Mouse (Mus musculus) adrenal gland, adult (tissue): ENCODE measurements at regions not wholly inside any gene's neighbourhood (a gene's known extent, or its start where the extent isn't known, plus 50 kb on each side); places are given as distances from the start of the nearest gene placed in this dataset.

ENCODE experiments used
- DNase-seq, 2 experiments: peaks; one replicate each; pipeline ENCODE4 v3.0.0; 2022 to 2023; ENCODE audit warnings: low spot score in 1 of 2; ENCODE audit not compliant: inconsistent age in 2 of 2

DNA sequence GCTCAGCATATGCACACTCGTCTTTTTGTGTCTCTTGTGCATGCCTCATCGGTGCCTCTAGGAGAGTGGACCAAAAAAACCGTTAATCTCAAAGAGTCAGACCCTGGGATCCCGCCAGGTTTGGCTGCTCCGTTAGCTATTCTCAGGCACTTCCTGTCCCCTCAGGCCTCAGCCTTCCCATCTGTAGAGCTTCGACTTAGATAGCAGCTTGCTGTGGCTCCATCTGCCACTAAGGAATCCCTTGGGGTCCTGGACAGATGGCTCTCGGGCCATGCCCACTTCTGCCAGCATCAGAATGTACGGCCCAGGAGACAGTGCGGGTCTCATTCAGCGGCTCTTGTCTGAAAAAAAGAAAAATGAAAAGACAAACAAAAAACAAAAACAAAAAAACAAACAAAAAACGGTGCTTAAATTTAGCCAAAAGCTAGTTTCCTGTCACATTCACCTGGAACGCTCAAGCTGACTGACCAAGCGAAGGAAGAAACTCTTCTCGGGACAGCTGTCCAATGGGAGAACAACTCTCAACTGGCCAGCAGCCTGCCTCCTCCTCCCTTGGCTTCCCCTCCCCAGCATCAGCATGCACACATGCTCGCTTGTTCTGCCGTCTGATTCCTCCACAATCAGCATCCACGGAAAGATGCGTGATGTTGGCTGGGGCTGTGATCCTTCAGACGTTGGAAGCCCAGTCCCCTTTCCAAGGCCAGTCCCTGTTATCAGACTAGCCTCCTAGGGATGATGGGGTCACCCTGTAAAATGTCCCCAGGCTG is 343.6 kb upstream of the Fam19a5 start:
- DNase-seq = no peak

DNA sequence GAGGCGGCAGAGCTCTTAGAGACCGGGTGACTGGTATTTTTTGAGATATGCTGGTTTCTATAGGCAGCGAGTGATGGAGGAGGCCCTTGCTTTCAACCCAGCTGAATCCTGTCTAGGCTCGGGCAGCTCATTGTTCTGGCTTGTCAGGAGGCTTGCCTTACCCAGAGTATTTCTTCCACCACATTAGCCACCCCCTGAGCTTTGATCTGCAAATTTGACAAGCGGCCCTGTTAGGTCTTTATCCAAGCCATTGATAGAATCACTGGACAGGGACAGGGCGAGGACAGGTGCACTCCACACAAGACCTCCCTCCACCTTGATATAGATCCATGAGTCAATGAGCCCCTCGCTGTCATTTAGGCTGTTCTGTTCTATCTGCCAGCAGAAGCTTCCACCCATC is 343.0 kb upstream of the Fam19a5 start:
- DNase-seq = no peak

- DNase-seq = no peak
Observed at GRCm38 (mm10) chr15:87229951-87230350, 314.1 kb upstream of the Fam19a5 start.

- DNase-seq = no peak
Observed at GRCm38 (mm10) chr15:87236096-87236495, 308.0 kb upstream of the Fam19a5 start.

DNA sequence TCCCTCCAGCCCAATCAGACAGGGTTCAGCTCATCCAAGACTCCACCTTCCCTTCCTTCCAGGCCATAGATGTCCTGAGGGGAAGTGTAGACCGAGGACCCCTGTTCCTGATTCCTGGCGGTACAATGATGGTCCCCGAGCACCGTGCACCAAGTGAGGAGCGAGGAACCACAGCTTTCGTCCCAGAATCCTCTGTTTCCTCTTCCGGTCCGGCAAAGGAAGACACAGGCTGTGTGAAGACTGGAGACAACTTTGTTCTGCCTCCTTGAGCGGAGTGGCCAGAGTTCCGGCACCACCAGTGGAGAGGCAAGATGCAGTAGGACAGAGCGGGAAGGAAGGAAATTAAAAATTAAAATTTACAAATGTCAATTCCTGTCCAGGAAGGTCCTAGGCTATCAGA is 305.0 kb upstream of the Fam19a5 start:
- DNase-seq = no peak

GRCm38 (mm10) chr15:87261497-87261896 is 282.6 kb upstream of the Fam19a5 start:
- DNase-seq = no peak

DNA sequence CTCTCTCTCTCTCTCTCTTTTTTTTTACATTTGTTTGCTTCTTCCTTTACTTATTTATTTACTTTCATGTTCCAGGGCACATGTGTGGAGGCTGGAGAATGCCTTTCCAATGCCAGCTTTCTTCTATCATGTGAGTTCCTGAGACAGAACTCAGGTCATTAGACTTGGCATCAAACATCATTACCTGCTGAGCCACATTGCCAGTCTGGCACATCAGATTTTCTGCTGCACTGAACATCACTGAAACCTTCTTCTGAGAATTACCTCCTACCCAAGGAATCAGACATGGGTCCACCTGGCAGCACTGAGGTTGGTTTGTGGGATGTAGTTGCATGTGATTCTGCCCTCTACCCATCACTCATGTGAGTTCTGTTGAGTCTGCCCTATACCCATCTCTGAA is 279.2 kb upstream of the Fam19a5 start:
- DNase-seq = no peak

GRCm38 (mm10) chr15:87290987-87291529 is 253.0 kb upstream of the Fam19a5 start:
- DNase-seq = no peak

DNA sequence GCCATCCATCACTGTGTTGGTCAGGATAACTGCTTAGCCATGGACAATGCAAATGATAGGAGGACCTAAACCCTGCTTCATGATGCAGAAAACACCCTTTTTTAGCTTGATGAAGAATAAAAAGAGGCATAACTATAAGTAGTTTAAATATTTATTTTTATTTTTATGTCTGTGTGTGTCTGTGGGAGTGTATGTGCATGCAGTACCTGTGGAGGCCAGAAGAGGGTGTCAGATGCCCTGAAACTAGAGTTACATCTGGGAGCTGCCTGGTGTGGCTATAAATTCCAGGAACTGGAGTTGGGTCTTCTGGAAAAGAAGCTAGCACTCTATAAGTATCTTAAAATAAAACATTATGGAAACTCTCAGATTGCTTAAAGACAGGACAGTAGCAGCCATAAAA is 224.2 kb upstream of the Fam19a5 start:
- DNase-seq = no peak

GRCm38 (mm10) chr15:87321067-87321985 is 222.8 kb upstream of the Fam19a5 start:
- no peak for DNase-seq

GRCm38 (mm10) chr15:87325389-87325788 is 218.7 kb upstream of the Fam19a5 start:
- DNase-seq = no peak

GRCm38 (mm10) chr15:87326281-87326680 is 217.8 kb upstream of the Fam19a5 start:
- no peak for DNase-seq

- DNase-seq = peak; percentile 10 to 54
Observed at GRCm38 (mm10) chr15:87332441-87332840, 211.7 kb upstream of the Fam19a5 start.

GRCm38 (mm10) chr15:87333527-87333926 is 210.6 kb upstream of the Fam19a5 start:
- DNase-seq = no peak

- DNase-seq = no peak
Observed at GRCm38 (mm10) chr15:87334430-87334829, 209.7 kb upstream of the Fam19a5 start.

DNA sequence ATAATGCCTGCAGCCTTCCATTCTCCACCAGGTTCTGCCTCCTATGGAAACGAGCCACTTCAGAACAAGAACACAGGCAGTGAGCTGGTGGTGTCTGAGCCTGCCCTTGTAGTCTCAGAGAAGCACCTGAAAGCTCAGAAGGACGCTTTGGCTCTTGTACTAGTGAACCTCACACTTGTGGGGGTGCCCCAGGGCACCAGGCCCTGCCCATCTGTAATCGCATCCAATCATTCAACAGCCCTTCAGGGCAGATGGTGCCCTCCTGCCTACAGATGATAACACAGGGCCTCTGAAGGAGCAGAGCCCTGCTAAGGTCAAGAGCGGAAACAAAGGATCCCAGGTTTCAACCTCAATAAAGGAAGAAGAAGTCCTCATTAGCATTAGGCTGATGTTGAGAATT is 208.8 kb upstream of the Fam19a5 start:
- DNase-seq = no peak

GRCm38 (mm10) chr15:87335737-87336136 is 208.4 kb upstream of the Fam19a5 start:
- DNase-seq = no peak

- no peak for DNase-seq
Observed at GRCm38 (mm10) chr15:87339904-87340303, 204.2 kb upstream of the Fam19a5 start.

DNA sequence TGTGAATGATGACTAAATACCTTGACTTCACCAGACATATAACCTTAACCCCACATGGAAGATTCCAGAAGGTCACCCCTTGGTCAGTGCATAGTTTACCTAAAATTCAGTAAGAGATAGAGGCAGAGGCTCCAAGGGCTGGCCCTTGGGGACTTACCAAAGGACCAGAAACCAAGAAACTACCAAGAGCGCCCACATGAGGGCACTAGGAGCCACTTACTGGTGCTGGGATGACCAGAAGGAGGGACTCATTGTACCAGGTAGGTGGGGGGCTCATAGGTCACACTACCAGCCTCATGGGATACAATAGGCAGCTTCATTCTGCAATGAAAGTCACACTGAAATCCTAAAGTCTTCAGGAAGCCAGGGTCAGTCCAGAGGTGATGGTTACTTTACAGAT is 201.4 kb upstream of the Fam19a5 start:
- DNase-seq = no peak

GRCm38 (mm10) chr15:87345826-87346225 is 198.3 kb upstream of the Fam19a5 start:
- DNase-seq = no peak

GRCm38 (mm10) chr15:87349533-87350247 is 194.4 kb upstream of the Fam19a5 start:
- no peak for DNase-seq
